Mouse (Mus musculus) MEL (cell line): ENCODE data around the gene Kank1. TPM values are rescaled to one million over a fixed set of nuclear protein-coding genes. Genes with fewer than 3 reads are reported as not detected.

Experiments used
- DNase-seq: peaks from one replicate; pipeline ENCODE4 v3.0.0; 2011; ENCODE audit warnings: low read depth, low spot score
- H3K27ac ChIP-seq: 2 replicates; pipeline ENCODE4 v1.5.1; 2012; ENCODE audit warnings: low read depth, mild to moderate bottlenecking, control low read depth, low read length, moderate library complexity; ENCODE audit not compliant: control insufficient read depth
- H3K27me3 ChIP-seq, 2 experiments: fragments of 150-350 bp in 1 of 2; sonication (generic) in 1 of 2; 2 replicates each; pipeline ENCODE4 v1.6.1; 2012; ENCODE audit warnings: low read length in 2 of 2, mild to moderate bottlenecking in 2 of 2, improper control_type of control experiment in 1 of 2, moderate library complexity in 1 of 2; ENCODE audit not compliant: insufficient read depth in 2 of 2, control insufficient read depth in 1 of 2
- H3K36me3 ChIP-seq, 2 experiments: 2 replicates each; pipeline ENCODE4 v1.6.1; 2012 to 2014; ENCODE audit warnings: low read length in 2 of 2, improper control_type of control experiment in 1 of 2, inconsistent platforms in 1 of 2, mild to moderate bottlenecking in 1 of 2; ENCODE audit not compliant: insufficient read depth in 2 of 2, control insufficient read depth in 1 of 2
- H3K4me1 ChIP-seq, 2 experiments: fragments of 150-350 bp in 1 of 2; sonication (generic) in 1 of 2; 2 replicates each; pipeline ENCODE4 v1.6.1; 2012; ENCODE audit warnings: low read length in 2 of 2, improper control_type of control experiment in 1 of 2, mild to moderate bottlenecking in 1 of 2; ENCODE audit not compliant: insufficient read depth in 2 of 2, control insufficient read depth in 1 of 2
- H3K4me3 ChIP-seq, 2 experiments: fragments of 150-350 bp in 1 of 2; sonication (generic) in 1 of 2; 2 replicates each; pipeline ENCODE4 v1.5.1; 2012; ENCODE audit warnings: low read depth in 2 of 2, low read length in 2 of 2, mild to moderate bottlenecking in 2 of 2, moderate library complexity in 2 of 2, control low read depth in 1 of 2, improper control_type of control experiment in 1 of 2; ENCODE audit not compliant: control insufficient read depth in 1 of 2, insufficient read depth in 1 of 2
- H3K79me2 ChIP-seq: 2 replicates; pipeline ENCODE4 v1.6.1; 2012; ENCODE audit warnings: mild to moderate bottlenecking, low read length, moderate library complexity; ENCODE audit not compliant: control insufficient read depth, poor library complexity, insufficient read depth
- H3K9ac ChIP-seq: 2 replicates; pipeline ENCODE4 v1.6.1; 2012; ENCODE audit warnings: low read depth, mild to moderate bottlenecking, control low read depth, low read length, moderate library complexity; ENCODE audit not compliant: control insufficient read depth, poor library complexity, severe bottlenecking
- H3K9me3 ChIP-seq: fragments of 150-350 bp; sonication (generic); replicated peaks from 2 replicates; pipeline ENCODE4 v1.6.1; 2012; ENCODE audit warnings: mild to moderate bottlenecking, low read length, improper control_type of control experiment, moderate library complexity; ENCODE audit not compliant: insufficient read depth
- BHLHE40 ChIP-seq: IDR thresholded peaks from 2 replicates; pipeline ENCODE4 v1.6.1; 2012; ENCODE audit warnings: low read depth, mild to moderate bottlenecking, inconsistent platforms, low read length, improper control_type of control experiment, borderline replicate concordance
- CTCF ChIP-seq, 3 experiments: IDR thresholded peaks in 2 of 3; conservative IDR thresholded peaks in 1 of 3; 2 replicates each; pipeline ENCODE4 v1.5.1; 2011 to 2012; ENCODE audit warnings: low read length in 3 of 3, low read depth in 2 of 3, mild to moderate bottlenecking in 2 of 3, improper control_type of control experiment in 1 of 3, inconsistent platforms in 1 of 3, mixed read lengths in 1 of 3, moderate library complexity in 1 of 3; ENCODE audit not compliant: control insufficient read depth in 1 of 3, insufficient read depth in 1 of 3, poor library complexity in 1 of 3, severe bottlenecking in 1 of 3
- E2F4 ChIP-seq: IDR thresholded peaks from 2 replicates; pipeline ENCODE4 v1.6.1; 2011; ENCODE audit warnings: low read depth, low read length, improper control_type of control experiment, borderline replicate concordance
- ELF1 ChIP-seq: IDR thresholded peaks from 2 replicates; pipeline ENCODE4 v1.6.1; 2014; ENCODE audit warnings: low read depth, mild to moderate bottlenecking, inconsistent platforms, low read length, improper control_type of control experiment, moderate library complexity
- EP300 ChIP-seq, 2 experiments: IDR thresholded peaks; 2 replicates each; pipeline ENCODE4 v1.6.1; 2011; ENCODE audit warnings: improper control_type of control experiment in 2 of 2, low read length in 2 of 2, low read depth in 1 of 2, mild to moderate bottlenecking in 1 of 2
- ETS1 ChIP-seq: IDR thresholded peaks from 2 replicates; pipeline ENCODE4 v1.6.1; 2012; ENCODE audit warnings: low read depth, mild to moderate bottlenecking, inconsistent platforms, low read length, improper control_type of control experiment, moderate library complexity
- GABPA ChIP-seq: IDR thresholded peaks from 2 replicates; pipeline ENCODE4 v1.6.1; 2012; ENCODE audit warnings: low read depth, mild to moderate bottlenecking, inconsistent platforms, low read length, improper control_type of control experiment, moderate library complexity
- GATA1 ChIP-seq: IDR thresholded peaks from 2 replicates; pipeline ENCODE4 v1.6.1; 2011; ENCODE audit warnings: low read depth, low read length, improper control_type of control experiment
- HCFC1 ChIP-seq: IDR thresholded peaks from 2 replicates; pipeline ENCODE4 v1.6.1; 2012; ENCODE audit warnings: low read depth, mild to moderate bottlenecking, inconsistent platforms, low read length, improper control_type of control experiment, moderate library complexity
- JUND ChIP-seq: IDR thresholded peaks from 2 replicates; pipeline ENCODE4 v1.6.1; 2011; ENCODE audit warnings: low read depth, mild to moderate bottlenecking, improper control_type of control experiment, low read length
- KAT2A ChIP-seq: conservative IDR thresholded peaks from 2 replicates; pipeline ENCODE4 v1.6.1; 2012; ENCODE audit warnings: low read depth, low read length, improper control_type of control experiment, inconsistent platforms
- MAX ChIP-seq: IDR thresholded peaks from 2 replicates; pipeline ENCODE4 v1.6.1; 2011; ENCODE audit warnings: low read length, improper control_type of control experiment
- MAZ ChIP-seq: IDR thresholded peaks from 2 replicates; pipeline ENCODE4 v1.6.1; 2012; ENCODE audit warnings: low read depth, mild to moderate bottlenecking, inconsistent platforms, low read length, improper control_type of control experiment
- MXI1 ChIP-seq: IDR thresholded peaks from 2 replicates; pipeline ENCODE4 v1.6.1; 2011; ENCODE audit warnings: mild to moderate bottlenecking, low read depth, low read length, improper control_type of control experiment
- NELFE ChIP-seq: IDR thresholded peaks from 2 replicates; pipeline ENCODE4 v1.6.1; 2011; ENCODE audit warnings: low read depth, low read length, improper control_type of control experiment
- NRF1 ChIP-seq: IDR thresholded peaks from 2 replicates; pipeline ENCODE4 v1.6.1; 2014; ENCODE audit warnings: low read depth, mild to moderate bottlenecking, inconsistent platforms, low read length, improper control_type of control experiment, moderate library complexity; ENCODE audit not compliant: poor library complexity, insufficient read depth, severe bottlenecking
- POLR2AphosphoS2 ChIP-seq: IDR thresholded peaks from 2 replicates; pipeline ENCODE4 v1.6.1; 2011; ENCODE audit warnings: low read length, improper control_type of control experiment
- RAD21 ChIP-seq: IDR thresholded peaks from 2 replicates; pipeline ENCODE4 v1.6.1; 2011; ENCODE audit warnings: mild to moderate bottlenecking, low read depth, low read length, improper control_type of control experiment
- RCOR1 ChIP-seq: IDR thresholded peaks from 2 replicates; pipeline ENCODE4 v1.6.1; 2012; ENCODE audit warnings: low read depth, mild to moderate bottlenecking, inconsistent platforms, low read length, improper control_type of control experiment
- SIN3A ChIP-seq: IDR thresholded peaks from 2 replicates; pipeline ENCODE4 v1.6.1; 2012; ENCODE audit warnings: low read length, improper control_type of control experiment, inconsistent platforms
- TAL1 ChIP-seq: IDR thresholded peaks from 2 replicates; pipeline ENCODE4 v1.6.1; 2012; ENCODE audit warnings: mild to moderate bottlenecking, inconsistent platforms, low read length, moderate library complexity, mixed read lengths
- TBP ChIP-seq: IDR thresholded peaks from 2 replicates; pipeline ENCODE4 v1.8.0; 2011; ENCODE audit warnings: low read depth, low read length, improper control_type of control experiment
- USF1 ChIP-seq: IDR thresholded peaks from 2 replicates; pipeline ENCODE4 v1.6.1; 2014; ENCODE audit warnings: low read depth, mild to moderate bottlenecking, inconsistent platforms, low read length, improper control_type of control experiment, moderate library complexity
- ZC3H11A ChIP-seq: IDR thresholded peaks from 2 replicates; pipeline ENCODE4 v1.6.1; 2012; ENCODE audit warnings: low read depth, mild to moderate bottlenecking, inconsistent platforms, low read length, improper control_type of control experiment
- ZNF384 ChIP-seq: IDR thresholded peaks from 2 replicates; pipeline ENCODE4 v1.6.1; 2012; ENCODE audit warnings: low read depth, mild to moderate bottlenecking, inconsistent platforms, low read length, improper control_type of control experiment
- polyA plus RNA-seq, 2 experiments: library from polyadenylated mRNA; stranded (reverse) in 1 of 2; unstranded in 1 of 2; fragments of >175 nt in 1 of 2; fragments of >200 nt in 1 of 2; gene quantifications; 2 replicates each; pipeline versions ENCODE4 v1.2.1 to v1.2.4; 2012; ENCODE audit warnings: low replicate concordance in 2 of 2, low read depth in 1 of 2; ENCODE audit not compliant: insufficient read length in 2 of 2, insufficient read depth in 1 of 2, missing spikeins in 1 of 2
- total RNA-seq: library from RNA; depleted of rRNA; stranded (reverse); fragments of 300-350 nt; gene quantifications from 2 replicates; pipeline ENCODE4 v1.2.3, GENCODE M21; 2012

Gene Kank1
- total and polyA plus RNA-seq, 3 experiments = not detected

DNA sequence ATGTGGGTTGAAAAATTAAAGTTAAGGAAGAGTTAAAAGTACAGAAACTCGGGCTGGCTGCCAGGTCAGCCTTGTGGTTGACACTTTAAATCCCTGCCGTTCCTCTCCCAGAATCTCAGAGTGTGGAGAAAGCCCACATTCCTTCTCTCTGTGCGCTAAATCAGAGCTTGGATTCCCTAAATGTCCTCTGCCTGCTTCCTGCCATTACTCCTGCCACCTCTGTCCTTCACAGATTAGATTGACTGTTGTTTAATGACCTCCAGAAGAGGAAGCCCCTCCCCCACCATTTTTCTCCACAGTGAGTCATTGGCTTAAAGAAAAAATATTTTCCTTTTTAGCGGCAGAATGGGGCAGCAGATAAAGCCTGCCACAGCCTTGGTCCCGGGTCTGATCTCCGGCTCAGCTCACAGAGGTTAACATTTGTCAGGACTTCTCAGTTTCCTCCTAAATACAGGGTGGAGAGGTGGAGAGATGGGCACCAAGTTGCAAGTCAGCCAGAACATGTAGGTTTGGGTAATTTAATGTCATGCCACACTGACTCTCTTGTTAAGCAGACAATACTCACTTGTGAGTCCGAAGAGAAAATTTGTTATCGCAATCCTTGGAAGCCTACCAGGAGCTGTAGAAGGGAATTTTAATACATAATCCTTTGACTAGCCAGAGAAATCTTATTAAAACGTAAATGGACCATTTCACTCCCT is 162.9 kb downstream of the Kank1 start:
- H3K4me1 ChIP-seq = no peaks in the 10 kb centered on the region
- H3K9me3 ChIP-seq = no peaks in the 10 kb centered on the region
- no peak for DNase-seq
- no peaks in the 10 kb centered on the region for H3K27me3 ChIP-seq
- no peaks in the 10 kb centered on the region for H3K79me2 ChIP-seq
- no peak overlapping the region for H3K4me3 ChIP-seq
- H3K27ac ChIP-seq = no peak overlapping the region
- H3K36me3 ChIP-seq = no peaks in the 10 kb centered on the region
- TF ChIP-seq RCOR1 (no peak), USF1 (no peak), MAZ (no peak), ETS1 (no peak), MAX (no peak), GABPA (no peak), E2F4 (no peak), RAD21 (no peak), KAT2A (no peak), JUND (no peak), ZC3H11A (no peak), MXI1 (no peak), GATA1 (no peak), HCFC1 (no peak), CTCF (IDR thresholded peaks at IDR 0.05 in 2 of 3, conservative IDR thresholded peaks at IDR 0.05 in 1 of 3; ENCODE audit: control insufficient read depth in 1 of 3, insufficient read depth in 1 of 3, low read depth in 2 of 3, low read length in 3 of 3, poor library complexity in 1 of 3, severe bottlenecking in 1 of 3) (no peak)
- TF ChIP-seq, all 39 proteins: peak for 0
- no peak overlapping the region for H3K9ac ChIP-seq

DNA sequence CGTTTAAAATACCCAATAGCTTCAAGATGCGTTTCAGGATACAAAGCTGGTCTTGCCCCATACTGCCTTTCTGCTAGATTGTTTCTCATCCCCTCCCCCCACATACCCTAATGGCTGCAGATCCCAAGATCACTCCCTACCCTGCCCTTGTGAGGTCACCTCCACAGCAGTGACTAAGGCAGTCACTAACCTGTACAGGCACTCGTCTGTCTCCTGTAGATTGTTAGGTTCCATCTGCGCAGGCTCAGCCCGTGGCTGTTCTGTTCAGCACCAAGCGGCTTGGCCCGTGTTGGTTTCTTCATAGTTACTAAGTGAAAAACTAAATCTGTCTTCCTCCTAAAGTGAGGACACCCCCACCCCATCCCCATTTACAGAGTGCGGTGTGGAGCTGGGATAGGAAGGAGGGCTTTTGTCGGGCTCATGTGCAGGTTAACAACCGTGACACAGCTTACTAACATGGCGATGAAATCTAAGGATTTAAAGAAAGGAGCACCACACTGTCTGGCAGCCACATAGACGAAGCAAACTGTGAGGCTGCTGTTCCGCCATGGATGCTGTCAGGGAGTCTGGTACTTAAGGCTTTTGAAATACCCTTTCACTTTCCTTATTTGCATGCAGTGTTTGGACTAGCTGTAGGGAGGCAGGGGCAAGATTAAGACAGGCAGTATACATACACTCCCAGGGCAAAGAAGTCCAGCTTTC is 163.6 kb downstream of the Kank1 start:
- Histone ChIP-seq H3K9ac (no peak overlapping the region), H3K36me3 (no peaks in the 10 kb centered on the region), H3K79me2 (no peaks in the 10 kb centered on the region), H3K27ac (no peak overlapping the region), H3K4me1 (no peaks in the 10 kb centered on the region), H3K27me3 (no peaks in the 10 kb centered on the region), H3K9me3 (no peaks in the 10 kb centered on the region), H3K4me3 (no peak overlapping the region)
- TF ChIP-seq NRF1 (no peak), NELFE (no peak), TAL1 (no peak), TBP (no peak), KAT2A (no peak), POLR2AphosphoS2 (no peak), BHLHE40 (no peak), ELF1 (no peak), GATA1 (no peak), JUND (no peak), CTCF (IDR thresholded peaks at IDR 0.05 in 2 of 3, conservative IDR thresholded peaks at IDR 0.05 in 1 of 3; ENCODE audit: control insufficient read depth in 1 of 3, insufficient read depth in 1 of 3, low read depth in 2 of 3, low read length in 3 of 3, poor library complexity in 1 of 3, severe bottlenecking in 1 of 3) (no peak), SIN3A (no peak), EP300 (IDR thresholded peaks at IDR 0.05; ENCODE audit: low read depth in 1 of 2, low read length in 2 of 2) (no peak), ZNF384 (no peak), HCFC1 (no peak)
- no peak for DNase-seq
